Mouse (Mus musculus) left cerebral cortex, postnatal 10 days (tissue): ENCODE measurements around the gene Camta2. TPM values are rescaled to one million over a fixed set of nuclear protein-coding genes. Genes with fewer than 3 reads are reported as not detected.

Experiments
- DNase-seq, 2 experiments: peaks; one replicate each; pipeline ENCODE4 v3.0.0; 2021 to 2022; ENCODE audit warnings: low spot score in 2 of 2, mixed read lengths in 1 of 2; ENCODE audit errors: extremely low spot score in 1 of 2
- intact Hi-C: fragments of 180-260 bp; cut with DNase I; formaldehyde crosslinking; loops from one replicate; pipeline ENCODE4 v1.15.1; 2025
- microRNA-seq: library from miRNA; unstranded; fragments of <30 nt; microRNA quantifications from one replicate; pipeline ENCODE4 v1.2.0, GENCODE M21; 2022
- total RNA-seq, 2 experiments: library from RNA; stranded (reverse); gene quantifications; 2 replicates each; pipeline ENCODE4 v1.2.3; 2021

The Camta2 gene
- total RNA-seq, 2 experiments from 2014 or later, result 151 to 152 TPM

DNA sequence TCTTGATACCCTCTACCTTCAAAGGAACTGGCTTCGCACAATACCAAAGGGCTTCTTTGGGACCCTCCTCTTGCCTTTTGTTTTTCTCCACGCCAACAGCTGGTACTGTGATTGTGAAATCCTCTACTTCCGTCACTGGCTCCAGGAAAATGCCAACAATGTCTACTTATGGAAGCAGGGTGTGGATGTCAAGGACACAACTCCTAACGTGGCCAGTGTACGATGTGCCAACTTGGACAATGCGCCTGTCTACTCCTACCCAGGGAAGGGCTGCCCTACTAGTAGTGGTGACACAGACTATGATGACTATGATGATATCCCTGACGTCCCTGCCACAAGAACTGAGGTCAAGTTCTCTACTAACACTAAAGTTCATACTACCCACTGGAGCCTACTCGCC, 47.9 kb downstream of the Camta2 start:
- intact Hi-C loops, result no loop called here
- no peak for DNase-seq

DNA sequence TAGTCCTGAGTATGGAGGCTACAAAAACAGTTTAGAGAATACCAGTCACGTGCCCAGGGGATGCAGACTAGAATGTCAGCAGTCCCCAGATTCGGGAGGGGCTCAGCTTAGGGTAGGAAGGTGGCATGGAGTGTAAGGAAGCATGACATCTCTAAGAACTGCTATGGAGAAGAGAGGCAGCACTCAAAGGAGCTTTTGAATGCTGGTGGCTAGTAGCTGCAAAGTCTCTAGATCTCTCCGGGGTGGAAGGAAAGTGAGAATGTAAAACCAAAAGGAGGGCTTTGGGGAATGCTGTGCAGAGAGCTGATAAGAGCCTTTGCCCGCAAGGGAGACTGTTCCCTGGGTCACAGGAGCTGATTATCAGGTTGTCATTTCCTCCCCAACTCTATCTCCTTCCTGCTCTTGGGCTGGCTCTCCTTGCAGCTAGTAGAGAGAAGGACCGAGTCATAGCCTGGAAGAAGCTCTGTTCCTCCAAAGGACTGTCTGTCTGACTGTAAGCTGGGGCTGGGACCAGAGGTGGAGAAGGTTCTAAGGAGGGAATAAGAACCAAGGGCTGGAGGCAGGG, 49.1 kb downstream of the Camta2 start, which contains the start of gene Gp1ba:
TSS of gene Gp1ba (plus strand) at position 409 of the 565 bp plus-strand sequence.
- no peak for DNase-seq
- intact Hi-C loops, result no loop called here

GRCm38 (mm10) chr11:70638293-70638692, 49.6 kb downstream of the Camta2 start:
- DNase-seq, result no peak
- intact Hi-C loops, result no loop called here

DNA sequence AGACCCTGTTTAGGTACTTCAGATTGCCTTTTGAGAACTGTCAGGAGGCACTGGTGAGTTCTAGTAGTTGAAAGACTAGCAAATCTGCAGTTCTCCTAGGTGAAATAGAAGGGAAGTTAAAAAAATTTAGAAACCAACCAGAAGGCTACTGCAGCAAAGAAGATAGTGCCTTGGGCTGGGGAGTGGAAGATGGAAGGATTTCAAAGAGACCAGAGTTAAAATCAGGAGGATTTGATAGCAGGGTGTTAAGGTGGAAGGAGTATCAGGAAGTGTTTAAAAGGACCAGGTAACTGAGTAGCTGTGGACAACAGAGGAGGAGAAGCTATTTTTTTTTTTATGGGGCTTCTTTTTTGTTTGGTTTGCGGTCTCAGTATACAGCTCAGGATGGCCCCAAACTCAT, 50.1 kb downstream of the Camta2 start:
- no peak for DNase-seq
- intact Hi-C loops, result no loop called here

DNA sequence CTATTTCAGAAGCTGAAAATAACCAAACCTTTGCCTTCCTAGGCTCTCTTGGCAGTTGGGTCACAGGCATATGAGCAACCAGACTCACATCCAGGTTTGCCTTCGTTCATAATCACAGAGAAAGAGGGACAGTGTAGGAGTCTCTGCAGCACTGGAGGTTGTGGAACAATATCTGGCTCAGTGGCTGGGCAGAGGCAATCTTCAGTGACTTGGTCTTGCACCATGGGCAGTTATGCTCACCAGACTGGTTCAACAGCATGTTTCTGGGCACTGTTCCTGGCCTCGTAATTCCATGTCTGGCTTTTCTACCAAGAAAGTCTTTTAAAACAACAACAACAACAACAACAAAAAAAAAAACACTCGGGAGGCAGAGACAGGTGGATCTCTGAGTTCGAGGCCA, 52.3 kb downstream of the Camta2 start:
- no peak for DNase-seq

GRCm38 (mm10) chr11:70630129-70630528, 57.8 kb downstream of the Camta2 start:
- intact Hi-C loops, result loop anchor here (5.0 kb wide), 1 partner anchor 127 kb away; no protein-coding TSS in a partner anchor
- no peak for DNase-seq

More for the DNA sequence above, 52.3 kb downstream of the Camta2 start:
- intact Hi-C loops, result no loop called here

- intact Hi-C loops, result no loop called here
- no peak for DNase-seq
These were observed 58.3 kb downstream of the Camta2 start for GRCm38 (mm10) chr11:70629557-70629956.

- intact Hi-C loops, result no loop called here
- DNase-seq, result no peak
These were observed 59.5 kb downstream of the Camta2 start for GRCm38 (mm10) chr11:70628431-70628830.

DNA sequence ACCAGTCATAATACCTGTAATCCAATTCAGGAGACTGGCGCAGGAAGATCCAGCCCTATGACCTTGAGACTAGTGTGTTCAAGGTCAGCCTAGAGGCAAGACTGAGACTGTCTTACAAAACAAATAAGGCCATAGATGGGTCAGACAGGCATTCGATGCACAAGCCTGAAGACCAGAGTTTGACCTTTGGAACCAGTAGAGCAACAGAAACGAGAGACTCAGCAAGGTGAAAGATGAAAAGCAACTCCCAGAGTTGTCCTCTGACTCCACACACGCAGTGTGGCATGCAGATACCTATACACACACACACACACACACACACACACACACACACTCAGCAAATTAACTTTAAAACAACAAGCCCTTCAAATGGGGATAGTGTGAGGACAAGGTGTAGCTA, 61.0 kb downstream of the Camta2 start:
- no peak for DNase-seq
- intact Hi-C loops, result no loop called here

DNA sequence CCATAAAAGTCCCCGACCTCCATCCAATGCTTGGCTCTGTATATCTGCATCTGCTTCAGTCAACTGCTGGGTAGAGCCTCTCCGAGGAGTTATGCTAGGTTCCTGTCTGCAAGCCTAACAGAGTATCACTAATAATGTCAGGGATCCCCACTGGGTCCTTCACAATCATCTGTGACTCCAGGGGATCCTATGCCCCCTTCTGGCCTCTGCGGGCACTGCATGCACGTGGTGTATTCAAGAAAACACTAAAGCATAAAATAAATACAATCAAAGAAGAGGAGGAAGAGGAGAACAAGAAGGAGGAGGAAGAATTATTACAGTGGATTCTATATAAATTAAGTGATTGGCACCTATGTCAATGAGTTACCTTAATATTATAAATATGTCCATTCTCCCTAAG, 62.4 kb downstream of the Camta2 start:
- intact Hi-C loops, result no loop called here

DNA sequence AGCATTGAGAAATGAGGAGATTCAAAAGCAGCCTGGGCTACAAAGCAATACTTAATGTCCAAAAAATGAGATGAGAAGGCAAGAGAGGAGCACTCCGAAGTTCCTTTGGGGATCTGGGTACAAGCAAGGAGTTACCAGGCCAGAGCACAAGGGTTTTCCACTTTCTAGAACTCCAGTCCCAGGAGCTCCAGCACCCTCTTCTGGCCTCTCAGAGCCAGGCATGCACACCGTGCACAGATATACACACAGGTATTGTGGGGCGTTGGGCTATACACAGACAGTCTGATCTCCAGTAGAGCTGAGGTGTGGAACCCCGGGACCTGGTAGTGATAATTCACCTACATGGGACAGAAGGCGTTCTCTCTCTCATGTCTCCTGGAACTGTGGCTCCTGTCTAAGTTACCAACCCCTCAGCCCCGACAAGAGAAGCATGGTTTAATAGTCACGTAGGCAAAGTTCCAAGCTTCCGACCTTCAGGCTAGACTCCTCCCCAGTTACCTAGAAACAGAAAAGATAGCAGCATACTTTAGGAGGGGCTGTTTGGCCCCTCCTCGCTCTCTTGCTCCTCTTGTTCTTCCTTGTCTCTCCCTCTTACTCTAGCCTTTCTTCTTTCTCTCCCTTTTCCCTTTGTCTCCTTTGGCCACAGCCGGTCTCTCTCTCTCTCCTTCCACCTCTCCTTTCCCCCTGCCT, 64.7 kb downstream of the Camta2 start:
- no peak for DNase-seq
- intact Hi-C loops, result loop anchor here (5.0 kb wide), 1 partner anchor 106 kb away; the partner anchor contains the start of gene Gltpd2

More for the DNA sequence above, 62.4 kb downstream of the Camta2 start:
- DNase-seq, result no peak

- intact Hi-C loops, result loop anchor here (5.0 kb wide), 1 partner anchor 105 kb away; the partner anchor contains the start of gene Gltpd2
- no peak for DNase-seq
These were observed 65.7 kb downstream of the Camta2 start for GRCm38 (mm10) chr11:70621972-70622814.

Small RNAs within 50 kb of the gene (microRNA-seq; reads per million reads assigned to microRNA genes)
- gene Mir6925, result not detected

Other genes starting within 250 kb of the Camta2 start
- 10 to 100 TPM; 20.7 to 23.1 TPM for gene Med11, start 236.2 kb downstream of the Camta2 start, total RNA-seq
- 1 to 10 TPM; 1.0 to 1.1 TPM for gene Zmynd15, start 228.7 kb downstream of the Camta2 start, total RNA-seq
- gene Cxcl16, start 228.1 kb downstream of the Camta2 start, total RNA-seq, result under 1 TPM; 0.69 to 0.71 TPM
- 1 to 10 TPM; 1.4 to 1.5 TPM for gene Tm4sf5, start 182.9 kb downstream of the Camta2 start, total RNA-seq
- gene Vmo1, start 173.5 kb downstream of the Camta2 start, total RNA-seq, result not detected
- gene Gltpd2, start 168.9 kb downstream of the Camta2 start, total RNA-seq, result not detected
- 100 to 1,000 TPM; 218 to 220 TPM for gene Psmb6, start 162.7 kb downstream of the Camta2 start, total RNA-seq
- not detected for gene Gm40193, start 155.2 kb downstream of the Camta2 start, total RNA-seq
- gene Pld2, start 148.0 kb downstream of the Camta2 start, total RNA-seq, result 10 to 100 TPM; 21.4 to 24.5 TPM
- 100 to 1,000 TPM; 252 to 262 TPM for gene Mink1, start 125.2 kb downstream of the Camta2 start, total RNA-seq
- gene 4930544D05Rik, start 72.3 kb downstream of the Camta2 start, total RNA-seq, result 1 to 10 TPM in 1 of 2 experiments, under 1 TPM in 1; 0.45 to 1.1 TPM
- gene Chrne, start 68.9 kb downstream of the Camta2 start, total RNA-seq, result under 1 TPM in 1 of 2 experiments, not detected in 1; 0.75 TPM
- gene Gp1ba, start 49.0 kb downstream of the Camta2 start, total RNA-seq, result not detected
- gene Rnf167, start 40.9 kb downstream of the Camta2 start, total RNA-seq, result 10 to 100 TPM; 62.2 to 62.7 TPM
- gene Slc25a11, start 40.6 kb downstream of the Camta2 start, total RNA-seq, result 100 to 1,000 TPM; 112 to 121 TPM
- 100 to 1,000 TPM; 286 to 295 TPM for gene Pfn1, start 33.5 kb downstream of the Camta2 start, total RNA-seq
- 10 to 100 TPM in 1 of 2 experiments, 1 to 10 TPM in 1; 9.2 to 10.9 TPM for gene Eno3, start 30.9 kb downstream of the Camta2 start, total RNA-seq
- gene Spag7, start 18.7 kb downstream of the Camta2 start, total RNA-seq, result 10 to 100 TPM; 50.1 to 52.9 TPM
- gene Inca1, start 12.1 kb upstream of the Camta2 start, total RNA-seq, result 1 to 10 TPM; 1.2 to 2.0 TPM
- 10 to 100 TPM; 38.6 to 41.8 TPM for gene Kif1c, start 12.4 kb upstream of the Camta2 start, total RNA-seq
- 10 to 100 TPM; 13.8 to 15.8 TPM for gene Zfp3, start 76.1 kb upstream of the Camta2 start, total RNA-seq
- gene Scimp, start 124.5 kb upstream of the Camta2 start, total RNA-seq, result not detected
- 100 to 1,000 TPM; 113 to 115 TPM for gene Rabep1, start 156.7 kb upstream of the Camta2 start, total RNA-seq